Mouse (Mus musculus): ENCODE measurements around the gene BC067074. TPM values are rescaled to one million over a fixed set of nuclear protein-coding genes. Genes with fewer than 3 reads are reported as not detected.

The BC067074 gene
- polyA plus RNA-seq, 1 experiment from 2014 or later, result 6.1 TPM

DNA sequence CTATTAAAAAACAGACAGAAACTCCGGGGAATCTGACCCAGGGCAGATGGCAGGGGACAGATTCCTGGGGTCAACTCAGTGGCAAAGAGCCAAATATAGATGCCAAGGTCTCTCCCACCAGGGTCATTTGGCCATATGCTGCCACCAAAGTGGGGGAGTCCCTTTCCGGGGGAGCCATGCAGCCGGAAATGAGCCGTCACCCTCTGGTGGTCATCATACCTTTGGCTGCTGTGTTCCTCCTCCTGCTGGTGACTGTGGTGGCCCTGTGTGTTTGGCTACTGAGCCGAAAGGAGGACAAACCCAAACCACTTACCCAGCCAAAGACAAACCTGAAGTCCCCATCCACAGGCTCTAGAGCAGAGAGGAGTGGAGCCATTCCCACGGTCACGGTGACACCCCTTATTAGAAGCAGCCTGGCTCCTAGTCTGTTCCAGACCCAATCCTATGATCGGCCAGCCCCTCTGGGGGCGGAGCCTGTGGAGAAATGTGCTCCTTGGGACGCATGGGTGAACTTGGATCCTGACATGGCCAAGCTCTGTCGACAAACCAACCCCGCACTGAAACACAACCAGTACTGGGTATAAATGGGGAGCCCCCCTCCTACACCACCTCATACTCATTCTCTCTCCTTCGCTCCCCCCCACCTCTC lies 76.1 kb downstream of the BC067074 start:
- H3K27me3 ChIP-seq (ENCODE audit: insufficient read depth, low read length), result no peaks in the 10 kb centered on the region
- peak overlapping the region; percentile 25; the same call in 1 of the 2 replicates for H3K27ac ChIP-seq (ENCODE audit: low read length)
- no peaks in the 10 kb centered on the region for H3K9me3 ChIP-seq (ENCODE audit: low read length)
- peaks cover 13% of the 10 kb centered on the region for H3K4me1 ChIP-seq (ENCODE audit: insufficient read depth, low read length)
- 55% methylated on average over 13 of the region's 13 CpGs for WGBS
- no peak overlapping the region for H3K9ac ChIP-seq (replicated peaks; ENCODE audit: low read length)
- H3K4me3 ChIP-seq (ENCODE audit: low read length), result 0 out of 2 replicates have a peak overlapping the region, but pooled peaks have one; percentile 4
- peak overlapping the region; percentile 20 for H3K4me2 ChIP-seq (replicated peaks; ENCODE audit: low read depth, low read length)
- peak; percentile 93 for ATAC-seq (ENCODE audit: low FRiP score, low TSS enrichment)
- H3K36me3 ChIP-seq (ENCODE audit: insufficient read depth, low read length), result peaks cover 5% of the 10 kb centered on the region; the same call in 1 of the 2 replicates

DNA sequence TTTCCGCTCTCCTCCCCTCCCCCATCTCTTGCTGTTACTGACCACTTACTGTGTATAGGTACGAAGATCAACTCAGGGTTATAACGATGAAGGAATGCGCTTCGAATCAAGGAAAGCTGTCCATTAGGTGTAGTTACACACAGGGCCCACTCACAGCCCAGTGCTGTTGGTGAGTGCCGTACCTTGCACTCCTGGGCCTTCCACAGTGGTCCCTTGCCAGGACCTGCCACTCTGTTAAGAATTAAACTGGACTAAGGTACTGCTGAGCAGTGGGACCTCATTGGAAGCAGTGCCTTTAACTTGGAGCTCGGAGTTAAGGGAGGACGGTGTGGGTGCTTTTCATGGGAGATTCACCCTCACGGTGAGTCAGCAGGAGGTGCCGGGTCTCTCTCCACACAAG lies 76.7 kb downstream of the BC067074 start:
- 77% methylated on average over 10 of the region's 10 CpGs for WGBS
- H3K36me3 ChIP-seq (ENCODE audit: insufficient read depth, low read length), result peaks cover 5% of the 10 kb centered on the region; the same call in 1 of the 2 replicates
- no peaks in the 10 kb centered on the region for H3K9me3 ChIP-seq (ENCODE audit: low read length)
- H3K4me2 ChIP-seq (replicated peaks; ENCODE audit: low read depth, low read length), result peak overlapping the region; percentile 20; the same call in 1 of the 2 replicates
- H3K9ac ChIP-seq (replicated peaks; ENCODE audit: low read length), result no peak overlapping the region
- H3K27ac ChIP-seq (ENCODE audit: low read length), result peak overlapping the region; percentile 25; the same call in 1 of the 2 replicates
- peak; percentile 81 for ATAC-seq (ENCODE audit: low FRiP score, low TSS enrichment)
- H3K4me3 ChIP-seq (ENCODE audit: low read length), result no peak overlapping the region
- H3K4me1 ChIP-seq (ENCODE audit: insufficient read depth, low read length), result peaks cover 13% of the 10 kb centered on the region
- H3K27me3 ChIP-seq (ENCODE audit: insufficient read depth, low read length), result no peaks in the 10 kb centered on the region

DNA sequence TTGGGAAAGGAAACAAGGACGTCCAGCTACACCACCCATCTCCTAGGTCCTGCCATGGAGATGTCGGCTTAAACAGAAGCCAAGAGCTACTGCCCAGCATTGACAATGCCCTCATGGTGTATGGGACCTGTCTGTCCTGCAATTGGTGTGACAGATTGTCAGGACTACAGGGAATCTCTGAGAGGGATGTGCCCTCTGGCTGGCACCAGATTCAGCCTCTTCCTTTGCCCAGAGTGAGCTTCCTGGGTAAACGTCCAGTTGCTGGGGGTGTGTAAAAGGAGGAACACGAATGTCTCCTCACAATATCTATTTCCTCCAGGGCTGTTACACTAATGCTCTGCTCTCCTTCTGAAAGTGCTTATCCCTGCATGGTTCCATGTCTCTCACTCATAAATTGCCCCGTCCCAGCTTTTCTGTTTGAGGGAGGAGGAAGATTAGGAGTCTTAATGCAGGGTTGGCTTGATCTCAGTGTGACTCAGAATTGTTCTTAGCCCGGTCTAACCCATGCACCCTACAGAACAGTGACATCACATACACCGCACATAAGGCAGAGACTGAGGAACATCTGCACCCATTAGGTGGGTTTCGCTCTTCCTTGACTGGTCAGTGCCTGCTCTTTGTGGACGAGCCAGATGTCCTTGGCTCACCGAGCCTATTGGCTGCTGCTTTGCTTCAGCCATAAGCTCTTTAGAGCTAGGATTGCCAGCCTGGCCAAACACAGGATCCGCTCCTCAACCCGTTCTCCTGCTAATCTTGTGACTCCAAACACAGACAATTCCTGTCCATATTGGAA lies 80.5 kb downstream of the BC067074 start:
- ATAC-seq (ENCODE audit: low FRiP score, low TSS enrichment), result no peak

GRCm38 (mm10) chr13:113374084-113374405 lies 81.1 kb downstream of the BC067074 start:
- H3K4me2 ChIP-seq (replicated peaks; ENCODE audit: low read depth, low read length), result no peak overlapping the region
- peaks cover 4% of the 10 kb centered on the region for H3K4me1 ChIP-seq (ENCODE audit: insufficient read depth, low read length)
- H3K36me3 ChIP-seq (ENCODE audit: insufficient read depth, low read length), result no peaks in the 10 kb centered on the region
- no peak for ATAC-seq (ENCODE audit: low FRiP score, low TSS enrichment)
- H3K27me3 ChIP-seq (ENCODE audit: insufficient read depth, low read length), result no peaks in the 10 kb centered on the region
- H3K9me3 ChIP-seq (ENCODE audit: low read length), result no peaks in the 10 kb centered on the region
- H3K9ac ChIP-seq (replicated peaks; ENCODE audit: low read length), result no peak overlapping the region
- no peak overlapping the region for H3K27ac ChIP-seq (ENCODE audit: low read length)
- 37% methylated on average over 2 of the region's 2 CpGs for WGBS
- no peak overlapping the region for H3K4me3 ChIP-seq (ENCODE audit: low read length)

More for the DNA sequence above, 80.5 kb downstream of the BC067074 start:
- no peaks in the 10 kb centered on the region for H3K36me3 ChIP-seq (ENCODE audit: insufficient read depth, low read length)
- no peak overlapping the region for H3K4me2 ChIP-seq (replicated peaks; ENCODE audit: low read depth, low read length)
- no peaks in the 10 kb centered on the region for H3K9me3 ChIP-seq (ENCODE audit: low read length)
- H3K27ac ChIP-seq (ENCODE audit: low read length), result no peak overlapping the region
- H3K9ac ChIP-seq (replicated peaks; ENCODE audit: low read length), result no peak overlapping the region
- no peaks in the 10 kb centered on the region for H3K27me3 ChIP-seq (ENCODE audit: insufficient read depth, low read length)
- no peak overlapping the region for H3K4me3 ChIP-seq (ENCODE audit: low read length)
- H3K4me1 ChIP-seq (ENCODE audit: insufficient read depth, low read length), result peaks cover 5% of the 10 kb centered on the region
- 86% methylated on average over 12 of the region's 12 CpGs for WGBS

DNA sequence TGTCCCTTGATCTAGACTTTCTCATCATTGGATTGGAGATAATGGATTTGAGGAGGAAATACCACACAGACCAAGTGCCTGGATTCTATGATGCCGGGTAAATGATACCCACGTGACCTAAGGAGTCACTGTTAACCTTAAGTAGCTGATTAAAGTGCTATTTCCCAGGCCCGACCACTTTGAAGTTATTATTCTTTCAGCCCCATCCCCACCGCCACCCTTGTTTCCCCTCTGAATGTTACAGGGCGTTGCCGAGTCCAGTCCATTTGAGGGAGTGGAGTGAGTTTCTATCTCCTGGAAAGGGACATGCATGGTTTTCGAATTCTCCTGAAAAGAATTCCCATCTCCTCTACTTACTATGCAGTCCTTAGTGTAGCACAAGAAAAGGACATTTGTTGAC lies 84.7 kb downstream of the BC067074 start:
- Histone ChIP-seq H3K36me3 (ENCODE audit: insufficient read depth, low read length) (no peaks in the 10 kb centered on the region), H3K4me2 (replicated peaks; ENCODE audit: low read depth, low read length) (no peak overlapping the region), H3K4me1 (ENCODE audit: insufficient read depth, low read length) (peaks cover 5% of the 10 kb centered on the region; the same call in 1 of the 2 replicates), H3K27me3 (ENCODE audit: insufficient read depth, low read length) (no peaks in the 10 kb centered on the region), H3K4me3 (ENCODE audit: low read length) (no peak overlapping the region), H3K27ac (ENCODE audit: low read length) (no peak overlapping the region), H3K9ac (replicated peaks; ENCODE audit: low read length) (no peak overlapping the region), H3K9me3 (ENCODE audit: low read length) (no peaks in the 10 kb centered on the region)
- WGBS, result 68% methylated on average over 7 of the region's 7 CpGs
- no peak for ATAC-seq (ENCODE audit: low FRiP score, low TSS enrichment)

GRCm38 (mm10) chr13:113378980-113379410 lies 86.0 kb downstream of the BC067074 start:
- ATAC-seq (ENCODE audit: low FRiP score, low TSS enrichment), result peak; percentile 59
- Histone ChIP-seq H3K9ac (replicated peaks; ENCODE audit: low read length) (no peak overlapping the region), H3K36me3 (ENCODE audit: insufficient read depth, low read length) (no peaks in the 10 kb centered on the region), H3K27ac (ENCODE audit: low read length) (no peak overlapping the region), H3K27me3 (ENCODE audit: insufficient read depth, low read length) (no peaks in the 10 kb centered on the region), H3K4me3 (ENCODE audit: low read length) (no peak overlapping the region), H3K4me1 (ENCODE audit: insufficient read depth, low read length) (peaks cover 5% of the 10 kb centered on the region; the same call in 1 of the 2 replicates), H3K4me2 (replicated peaks; ENCODE audit: low read depth, low read length) (no peak overlapping the region), H3K9me3 (ENCODE audit: low read length) (0 out of 2 replicates have a peak, but pooled peaks cover under 1% of the 10 kb centered on the region)
- WGBS, result 53% methylated on average over 8 of the region's 8 CpGs

- H3K9ac ChIP-seq (replicated peaks; ENCODE audit: low read length), result no peak overlapping the region
- H3K9me3 ChIP-seq (ENCODE audit: low read length), result 0 out of 2 replicates have a peak, but pooled peaks cover 2% of the 10 kb centered on the region
- no peaks in the 10 kb centered on the region for H3K36me3 ChIP-seq (ENCODE audit: insufficient read depth, low read length)
- no peaks in the 10 kb centered on the region for H3K27me3 ChIP-seq (ENCODE audit: insufficient read depth, low read length)
- H3K27ac ChIP-seq (ENCODE audit: low read length), result no peak overlapping the region
- peaks cover 5% of the 10 kb centered on the region; the same call in 1 of the 2 replicates for H3K4me1 ChIP-seq (ENCODE audit: insufficient read depth, low read length)
- WGBS, result 49% methylated on average over 6 of the region's 6 CpGs
- H3K4me3 ChIP-seq (ENCODE audit: low read length), result no peak overlapping the region
- H3K4me2 ChIP-seq (replicated peaks; ENCODE audit: low read depth, low read length), result no peak overlapping the region
- no peak; the same call in 1 of the 2 replicates for ATAC-seq (ENCODE audit: low FRiP score, low TSS enrichment)
These were observed 86.9 kb downstream of the BC067074 start for GRCm38 (mm10) chr13:113379766-113380309.

DNA sequence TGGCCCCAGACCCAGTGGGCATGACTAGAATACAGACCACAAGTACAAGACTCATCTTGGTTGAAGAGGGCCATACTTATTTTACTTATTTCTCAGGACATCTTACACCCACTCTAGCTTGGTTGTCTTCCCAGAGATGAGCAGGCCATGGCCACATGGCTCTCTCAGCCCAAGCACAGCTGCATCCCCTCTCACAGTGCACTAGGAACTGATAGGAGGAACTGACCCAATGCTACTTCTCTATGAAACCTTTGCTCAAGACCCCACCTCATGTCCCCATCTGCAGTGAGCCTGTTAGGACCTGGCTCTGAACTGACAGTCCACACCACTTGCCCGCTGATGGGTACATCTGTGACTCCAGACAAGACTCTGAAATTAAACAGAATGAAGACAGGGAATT lies 88.8 kb downstream of the BC067074 start:
- H3K9me3 ChIP-seq (ENCODE audit: low read length), result 0 out of 2 replicates have a peak, but pooled peaks cover 2% of the 10 kb centered on the region
- no peak for ATAC-seq (ENCODE audit: low FRiP score, low TSS enrichment)
- no peak overlapping the region for H3K4me3 ChIP-seq (ENCODE audit: low read length)
- peaks cover 5% of the 10 kb centered on the region; the same call in 1 of the 2 replicates for H3K4me1 ChIP-seq (ENCODE audit: insufficient read depth, low read length)
- H3K27ac ChIP-seq (ENCODE audit: low read length), result no peak overlapping the region
- no peaks in the 10 kb centered on the region for H3K36me3 ChIP-seq (ENCODE audit: insufficient read depth, low read length)
- no peak overlapping the region for H3K9ac ChIP-seq (replicated peaks; ENCODE audit: low read length)
- WGBS, result 86% methylated on average over 1 of the region's 1 CpGs
- no peaks in the 10 kb centered on the region for H3K27me3 ChIP-seq (ENCODE audit: insufficient read depth, low read length)
- no peak overlapping the region for H3K4me2 ChIP-seq (replicated peaks; ENCODE audit: low read depth, low read length)

- Histone ChIP-seq H3K27ac (ENCODE audit: low read length) (no peak overlapping the region), H3K9me3 (ENCODE audit: low read length) (0 out of 2 replicates have a peak, but pooled peaks cover 2% of the 10 kb centered on the region), H3K36me3 (ENCODE audit: insufficient read depth, low read length) (no peaks in the 10 kb centered on the region), H3K9ac (replicated peaks; ENCODE audit: low read length) (no peak overlapping the region), H3K4me2 (replicated peaks; ENCODE audit: low read depth, low read length) (no peak overlapping the region), H3K4me3 (ENCODE audit: low read length) (no peak overlapping the region), H3K27me3 (ENCODE audit: insufficient read depth, low read length) (no peaks in the 10 kb centered on the region), H3K4me1 (ENCODE audit: insufficient read depth, low read length) (peaks cover 5% of the 10 kb centered on the region; the same call in 1 of the 2 replicates)
- no peak for ATAC-seq (ENCODE audit: low FRiP score, low TSS enrichment)
- WGBS, result 86% methylated on average over 2 of the region's 2 CpGs
These were observed 89.2 kb downstream of the BC067074 start for GRCm38 (mm10) chr13:113382201-113382600.
